Mouse (Mus musculus) myocyte (in vitro differentiated cells): Measurements from ENCODE around the gene Snhg11. TPM values are rescaled to one million over a fixed set of nuclear protein-coding genes. Genes with fewer than 3 reads are reported as not detected.
"Not testable (repeated sequence)": the region's sequence is repeated elsewhere in the genome, so short reads cannot be mapped to it uniquely, and the experiment has no call there.

Experiments used
- H3K27me3 ChIP-seq: one replicate; pipeline ENCODE4 v1.6.1; 2011; ENCODE audit not compliant: control insufficient read depth, insufficient read depth, insufficient read length
- H3K36me3 ChIP-seq: one replicate; pipeline ENCODE4 v1.6.1; 2011; ENCODE audit not compliant: control insufficient read depth, insufficient read depth
- H3K4me2 ChIP-seq: one replicate; pipeline ENCODE4 v1.6.1; 2011; ENCODE audit warnings: low read depth, control low read depth
- H3K4me3 ChIP-seq: one replicate; pipeline ENCODE4 v1.5.1; 2011; ENCODE audit warnings: mild to moderate bottlenecking, control low read depth, moderate library complexity
- H3K79me2 ChIP-seq: one replicate; pipeline ENCODE4 v1.6.1; 2011; ENCODE audit not compliant: control insufficient read depth, insufficient read depth
- H3ac ChIP-seq: one replicate; pipeline ENCODE4 v1.6.1; 2011; ENCODE audit not compliant: control insufficient read depth, insufficient read length
- CEBPB ChIP-seq: IDR thresholded peaks from 2 replicates; pipeline ENCODE4 v1.6.1; 2011; ENCODE audit warnings: mild to moderate bottlenecking, moderate library complexity; ENCODE audit not compliant: poor library complexity, insufficient read depth, severe bottlenecking
- E2F4 ChIP-seq: IDR thresholded peaks from one replicate; pipeline ENCODE4 v1.6.1; 2011; ENCODE audit warnings: mild to moderate bottlenecking, control low read depth, moderate library complexity; ENCODE audit not compliant: insufficient read depth
- MAX ChIP-seq: IDR thresholded peaks from one replicate; pipeline ENCODE4 v1.6.1; 2011; ENCODE audit warnings: low read depth, mild to moderate bottlenecking, control low read depth
- MYOD1 ChIP-seq, 3 experiments: IDR thresholded peaks; one replicate each; pipeline ENCODE4 v1.6.1; 2011; ENCODE audit warnings: control low read depth in 2 of 3, low read depth in 2 of 3, mild to moderate bottlenecking in 2 of 3, moderate library complexity in 1 of 3; ENCODE audit not compliant: insufficient read length in 2 of 3, control insufficient read depth in 1 of 3
- MYOG ChIP-seq, 3 experiments: IDR thresholded peaks; one replicate each; pipeline ENCODE4 v1.6.1; 2011; ENCODE audit warnings: control low read depth in 2 of 3, low read depth in 2 of 3, mild to moderate bottlenecking in 2 of 3; ENCODE audit not compliant: insufficient read length in 2 of 3, control insufficient read depth in 1 of 3, insufficient read depth in 1 of 3
- POLR2A ChIP-seq: IDR thresholded peaks from one replicate; pipeline ENCODE4 v1.6.1; 2011; ENCODE audit warnings: low read depth, mild to moderate bottlenecking, control low read depth, moderate library complexity; ENCODE audit not compliant: insufficient read length
- POLR2AphosphoS2 ChIP-seq: IDR thresholded peaks from one replicate; pipeline ENCODE4 v1.6.1; 2011; ENCODE audit warnings: low read depth, control low read depth; ENCODE audit not compliant: insufficient read length
- REST ChIP-seq: IDR thresholded peaks from one replicate; pipeline ENCODE4 v1.6.1; 2011; ENCODE audit warnings: mild to moderate bottlenecking, control low read depth, moderate library complexity; ENCODE audit not compliant: insufficient read depth, insufficient read length
- SRF ChIP-seq: IDR thresholded peaks from one replicate; pipeline ENCODE4 v1.6.1; 2011; ENCODE audit warnings: low read depth; ENCODE audit not compliant: control insufficient read depth, insufficient read length
- TCF12 ChIP-seq: IDR thresholded peaks from one replicate; pipeline ENCODE4 v1.6.1; 2011; ENCODE audit warnings: mild to moderate bottlenecking, control low read depth; ENCODE audit not compliant: poor library complexity, insufficient read depth, severe bottlenecking
- TCF3 ChIP-seq: IDR thresholded peaks from one replicate; pipeline ENCODE4 v1.6.1; 2011; ENCODE audit warnings: low read depth, control low read depth; ENCODE audit not compliant: insufficient read length
- USF1 ChIP-seq: IDR thresholded peaks from one replicate; pipeline ENCODE4 v1.6.1; 2011; ENCODE audit warnings: low read depth, mild to moderate bottlenecking, control low read depth, moderate library complexity
- polyA plus RNA-seq: library from polyadenylated mRNA; unstranded; fragments of >200 nt; fragmentation: generic; extraction: Trizol; gene quantifications from one replicate; pipeline ENCODE4 v1.2.1, GENCODE M21; 2012; ENCODE audit warnings: missing spikeins

Snhg11 gene
- polyA plus RNA-seq, 1 experiment, result not detected

GRCm38 (mm10) chr2:158396369-158396768 lies 20.9 kb downstream of the Snhg11 start:
- H3K36me3 ChIP-seq, result no peaks in the 10 kb centered on the region
- TF ChIP-seq E2F4, result no peak
- TF ChIP-seq MAX, result no peak
- no peak for TF ChIP-seq USF1
- TF ChIP-seq TCF3, result no peak
- no peak for TF ChIP-seq MYOD1 (IDR thresholded peaks at IDR 0.05; ENCODE audit: control insufficient read depth in 1 of 3, insufficient read length in 2 of 3, low read depth in 2 of 3)
- TF ChIP-seq REST, result no peak
- no peak for TF ChIP-seq SRF
- no peak for TF ChIP-seq POLR2AphosphoS2
- no peak for TF ChIP-seq CEBPB
- TF ChIP-seq POLR2A, result no peak
- TF ChIP-seq TCF12, result no peak
- no peak for TF ChIP-seq MYOG (IDR thresholded peaks at IDR 0.05; ENCODE audit: control insufficient read depth in 1 of 3, insufficient read depth in 1 of 3, insufficient read length in 2 of 3, low read depth in 2 of 3)
- peaks cover 19% of the 10 kb centered on the region for H3K27me3 ChIP-seq
- no peaks in the 10 kb centered on the region for H3K79me2 ChIP-seq
- no peak overlapping the region for H3K4me2 ChIP-seq
- no peak overlapping the region for H3ac ChIP-seq
- H3K4me3 ChIP-seq, result no peak overlapping the region

GRCm38 (mm10) chr2:158397140-158397539 lies 21.7 kb downstream of the Snhg11 start:
- H3ac ChIP-seq, H3K4me2 ChIP-seq, H3K4me3 ChIP-seq, H3K36me3 ChIP-seq, H3K79me2 ChIP-seq: not testable (repeated sequence)
- peaks cover 19% of the 10 kb centered on the region for H3K27me3 ChIP-seq

GRCm38 (mm10) chr2:158402915-158403314 lies 27.5 kb downstream of the Snhg11 start:
- peaks cover 16% of the 10 kb centered on the region for H3K27me3 ChIP-seq
- no peak overlapping the region for H3K4me2 ChIP-seq
- no peaks in the 10 kb centered on the region for H3K36me3 ChIP-seq
- no peak overlapping the region for H3K4me3 ChIP-seq
- no peaks in the 10 kb centered on the region for H3K79me2 ChIP-seq
- TF ChIP-seq POLR2AphosphoS2, result no peak
- TF ChIP-seq TCF12, result no peak
- no peak for TF ChIP-seq SRF
- TF ChIP-seq REST, result no peak
- TF ChIP-seq MAX, result no peak
- no peak for TF ChIP-seq CEBPB
- TF ChIP-seq E2F4, result no peak
- TF ChIP-seq USF1, result no peak
- TF ChIP-seq TCF3, result no peak
- TF ChIP-seq POLR2A, result no peak
- TF ChIP-seq MYOD1 (IDR thresholded peaks at IDR 0.05; ENCODE audit: control insufficient read depth in 1 of 3, insufficient read length in 2 of 3, low read depth in 2 of 3), result no peak
- no peak for TF ChIP-seq MYOG (IDR thresholded peaks at IDR 0.05; ENCODE audit: control insufficient read depth in 1 of 3, insufficient read depth in 1 of 3, insufficient read length in 2 of 3, low read depth in 2 of 3)
- no peak overlapping the region for H3ac ChIP-seq

- peak overlapping the region; percentile 84 for H3ac ChIP-seq
- peaks cover 13% of the 10 kb centered on the region for H3K27me3 ChIP-seq
- H3K36me3 ChIP-seq, result no peaks in the 10 kb centered on the region
- peak overlapping the region; percentile 47 for H3K4me3 ChIP-seq
- H3K79me2 ChIP-seq, result peaks cover 38% of the 10 kb centered on the region
- TF ChIP-seq MAX (no peak), MYOG (IDR thresholded peaks at IDR 0.05; ENCODE audit: control insufficient read depth in 1 of 3, insufficient read depth in 1 of 3, insufficient read length in 2 of 3, low read depth in 2 of 3) (no peak), SRF (no peak), TCF12 (no peak), TCF3 (no peak), USF1 (no peak), MYOD1 (IDR thresholded peaks at IDR 0.05; ENCODE audit: control insufficient read depth in 1 of 3, insufficient read length in 2 of 3, low read depth in 2 of 3) (no peak), CEBPB (no peak)
- H3K4me2 ChIP-seq, result peak overlapping the region; percentile 91
These were observed 33.7 kb downstream of the Snhg11 start for GRCm38 (mm10) chr2:158408997-158409594.

GRCm38 (mm10) chr2:158409595-158410021 lies 34.2 kb downstream of the Snhg11 start, which contains the start of gene Ralgapb:
TSS of gene Ralgapb (plus strand) at chr2:158409848.
- peak within 1 kb of the TSS; percentile 91 for H3K4me2 ChIP-seq
- TF ChIP-seq MYOG (IDR thresholded peaks at IDR 0.05; ENCODE audit: control insufficient read depth in 1 of 3, insufficient read depth in 1 of 3, insufficient read length in 2 of 3, low read depth in 2 of 3), result no peak
- TF ChIP-seq MAX, result no peak
- peak; percentile 69 for TF ChIP-seq POLR2A
- no peak for TF ChIP-seq USF1
- 0 out of 2 replicates have a peak, but pooled peaks have one; percentile 41 for TF ChIP-seq CEBPB
- TF ChIP-seq POLR2AphosphoS2, result peak; percentile 74

More at GRCm38 (mm10) chr2:158409595-158410021, 34.2 kb downstream of the Snhg11 start, which contains the start of gene Ralgapb:
- H3ac ChIP-seq, result peak within 1 kb of the TSS; percentile 84
- H3K36me3 ChIP-seq, result no peaks in the 10 kb centered on the region
- peaks cover 13% of the 10 kb centered on the region for H3K27me3 ChIP-seq
- peak within 1 kb of the TSS; percentile 47 for H3K4me3 ChIP-seq
- H3K79me2 ChIP-seq, result peaks cover 43% of the 10 kb centered on the region
